Mouse (Mus musculus) brain, adult 2 months (tissue): ENCODE results near the gene Filip1l.

ENCODE experiments used
- DNase-seq: peaks from one replicate; pipeline ENCODE4 v3.0.0; 2011; ENCODE audit warnings: low read depth, low spot score

Filip1l gene

GRCm38 (mm10) chr16:57482911-57483310 is 130.0 kb downstream of the Filip1l start:
- no peak for DNase-seq

GRCm38 (mm10) chr16:57483503-57483902 is 130.6 kb downstream of the Filip1l start:
- no peak for DNase-seq

- no peak for DNase-seq
Measured at GRCm38 (mm10) chr16:57484043-57484795, 131.3 kb downstream of the Filip1l start.

- DNase-seq = peak; percentile 27
Measured at GRCm38 (mm10) chr16:57485265-57485664, 132.4 kb downstream of the Filip1l start.

DNA sequence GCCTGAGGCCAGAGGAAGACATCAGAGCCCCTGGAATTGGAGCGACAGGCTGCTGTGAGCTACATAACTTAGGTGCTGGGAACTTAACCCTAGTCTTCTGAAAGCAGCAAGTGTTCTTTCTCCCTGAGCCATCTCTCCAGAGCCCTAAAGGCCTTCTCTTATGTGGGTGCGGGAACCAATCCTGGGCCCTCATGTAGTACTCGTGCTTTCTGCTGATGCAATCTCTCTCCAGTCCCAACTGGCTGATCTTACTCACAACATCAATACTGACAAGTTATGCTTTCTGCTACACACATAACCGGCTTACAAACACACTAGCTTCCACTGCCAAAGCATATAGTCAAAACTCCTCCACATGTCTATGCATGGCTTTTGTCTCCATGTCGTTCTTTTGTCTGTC is 133.4 kb downstream of the Filip1l start:
- DNase-seq = no peak

DNA sequence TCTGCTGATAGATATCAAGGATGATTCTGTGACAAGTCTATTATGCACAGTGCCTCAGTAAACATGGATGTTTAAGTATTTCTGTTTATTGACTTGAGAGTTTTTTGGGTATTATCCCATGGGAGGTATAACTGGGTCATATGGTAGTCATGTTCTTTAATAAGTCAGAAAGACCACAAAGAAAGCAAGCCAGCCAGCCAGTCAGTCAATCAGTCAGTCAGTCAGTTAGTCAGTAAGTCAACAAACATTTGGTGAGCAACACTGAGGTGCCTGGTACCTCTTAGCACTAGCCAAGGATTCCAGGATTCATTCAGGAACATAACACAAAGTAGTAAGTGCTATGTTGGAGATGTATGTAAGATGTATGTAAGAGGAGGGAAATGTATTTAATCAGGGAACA is 135.8 kb downstream of the Filip1l start:
- DNase-seq = no peak

- DNase-seq = peak; percentile 55
Measured at GRCm38 (mm10) chr16:57490691-57491090, 137.8 kb downstream of the Filip1l start.

DNA sequence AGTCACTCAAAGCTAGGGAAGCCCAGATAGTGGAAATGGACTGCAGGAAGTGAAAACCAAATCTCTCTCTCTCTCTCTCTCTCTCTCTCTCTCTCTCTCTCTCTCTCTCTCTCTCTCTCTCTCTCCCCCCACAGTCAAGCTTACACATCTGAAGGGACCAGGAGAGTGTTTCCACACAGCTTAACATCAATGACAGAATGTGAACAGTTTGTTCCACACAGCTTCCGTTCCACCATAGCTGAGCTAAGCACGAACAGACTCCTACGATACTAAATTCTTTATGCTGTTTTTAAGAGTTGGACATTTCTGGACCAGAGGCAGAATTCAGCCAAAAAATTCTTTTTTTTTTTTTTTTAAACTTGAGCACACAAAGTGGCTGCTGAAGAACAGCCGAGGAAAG is 139.0 kb downstream of the Filip1l start:
- DNase-seq = peak; percentile 40

GRCm38 (mm10) chr16:57495476-57496203 is 142.7 kb downstream of the Filip1l start:
- DNase-seq = no peak

DNA sequence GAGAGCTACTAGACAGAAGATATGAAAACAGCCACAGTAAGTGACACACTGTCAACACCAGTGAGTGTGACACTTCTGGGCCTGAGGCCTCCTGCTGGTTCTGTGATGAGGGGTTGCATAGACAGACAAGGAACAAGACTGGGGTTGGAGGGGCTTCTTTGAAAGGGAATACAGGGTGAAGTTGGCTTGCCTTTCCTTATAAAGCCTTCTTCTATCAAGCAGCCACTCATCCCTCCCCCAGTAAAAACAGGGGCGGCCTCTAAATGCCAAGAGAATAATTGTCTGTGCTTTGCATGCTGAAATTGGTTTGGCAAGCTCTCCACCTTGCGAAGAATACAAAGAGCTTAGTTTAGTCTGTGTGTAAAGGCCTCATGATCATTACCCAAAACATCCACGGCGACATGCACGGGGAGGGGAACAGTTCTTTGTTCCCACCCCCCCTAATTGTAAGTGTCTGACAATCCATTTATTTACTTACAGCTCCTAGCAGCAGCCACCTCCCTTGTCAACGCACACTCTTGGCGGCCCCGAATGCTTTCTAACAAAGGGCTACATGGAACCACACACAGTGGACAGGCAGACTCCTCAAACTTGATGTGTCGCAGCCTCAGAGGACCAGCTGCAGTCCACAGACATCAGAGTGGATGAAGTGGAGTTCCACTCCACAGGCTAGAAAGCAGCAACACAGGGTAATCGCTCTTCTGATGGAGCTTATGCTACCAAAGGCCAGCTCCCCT is 143.7 kb downstream of the Filip1l start:
- DNase-seq = peak; percentile 74

- peak; percentile 40 for DNase-seq
Measured at GRCm38 (mm10) chr16:57500851-57501250, 148.0 kb downstream of the Filip1l start.

- DNase-seq = no peak
Measured at GRCm38 (mm10) chr16:57502230-57502629, 149.3 kb downstream of the Filip1l start.

GRCm38 (mm10) chr16:57502761-57503160 is 149.9 kb downstream of the Filip1l start:
- no peak for DNase-seq

- DNase-seq = no peak
Measured at GRCm38 (mm10) chr16:57504728-57505127, 151.8 kb downstream of the Filip1l start.

GRCm38 (mm10) chr16:57506133-57506532 is 153.2 kb downstream of the Filip1l start:
- no peak for DNase-seq

DNA sequence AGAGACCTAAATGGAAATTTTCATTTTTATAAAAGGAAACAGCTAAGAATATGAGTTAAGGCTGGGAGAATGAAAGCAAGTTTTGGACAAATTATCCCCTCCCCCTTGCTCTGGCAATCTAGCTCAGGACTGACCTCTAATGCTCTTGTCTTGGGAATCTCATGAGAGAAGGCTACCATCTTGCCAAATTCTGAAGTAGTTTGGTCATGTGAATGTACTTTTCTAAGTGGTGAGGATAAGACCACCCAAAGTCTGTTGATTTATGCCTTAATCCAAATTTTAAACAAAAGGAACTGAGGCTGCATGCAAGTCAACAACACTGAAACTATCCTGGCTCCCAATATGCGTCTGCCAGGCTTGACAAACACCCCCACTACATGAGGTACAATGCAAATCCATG is 155.5 kb downstream of the Filip1l start:
- DNase-seq = no peak

- DNase-seq = no peak
Measured at GRCm38 (mm10) chr16:57509099-57509498, 156.2 kb downstream of the Filip1l start.

- no peak for DNase-seq
Measured at GRCm38 (mm10) chr16:57513562-57513961, 160.7 kb downstream of the Filip1l start.

DNA sequence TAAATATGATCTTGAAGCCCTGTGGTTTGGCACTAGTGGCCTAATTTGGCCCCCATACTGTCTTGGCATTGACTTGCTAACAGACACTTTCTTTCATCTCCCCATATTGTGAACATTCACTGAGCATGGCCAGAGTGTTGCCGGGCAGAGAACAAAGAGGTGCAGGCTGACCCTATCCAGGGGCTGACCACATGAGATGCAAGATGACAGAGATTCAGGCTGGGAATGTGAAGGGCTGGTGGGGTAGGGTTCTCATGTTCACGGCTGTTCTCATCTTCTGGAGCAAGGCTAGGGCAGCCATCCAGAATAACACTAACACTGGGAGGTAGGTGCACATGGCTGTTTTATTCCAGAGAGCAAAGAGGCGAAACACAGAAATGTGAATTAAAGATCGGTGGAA is 161.5 kb downstream of the Filip1l start:
- no peak for DNase-seq

DNA sequence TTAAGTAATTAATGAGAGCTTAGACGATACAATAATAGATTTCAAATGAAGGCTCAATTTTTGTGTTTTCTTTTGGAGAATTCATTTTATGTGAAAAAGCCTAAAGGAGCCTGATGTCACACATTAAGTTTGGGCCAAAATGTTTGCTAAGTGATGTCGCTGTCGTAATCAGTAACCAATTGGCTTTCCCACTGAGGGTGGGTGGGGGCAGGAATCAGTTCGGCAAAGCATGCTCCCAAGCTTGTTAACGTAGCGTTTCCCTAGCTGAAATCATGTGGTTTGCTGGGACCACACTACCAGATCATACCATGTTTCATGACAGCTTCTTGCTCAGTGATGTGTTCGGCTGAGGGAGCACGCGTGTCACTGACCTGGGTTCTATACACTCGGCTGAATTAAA is 162.7 kb downstream of the Filip1l start:
- no peak for DNase-seq

DNA sequence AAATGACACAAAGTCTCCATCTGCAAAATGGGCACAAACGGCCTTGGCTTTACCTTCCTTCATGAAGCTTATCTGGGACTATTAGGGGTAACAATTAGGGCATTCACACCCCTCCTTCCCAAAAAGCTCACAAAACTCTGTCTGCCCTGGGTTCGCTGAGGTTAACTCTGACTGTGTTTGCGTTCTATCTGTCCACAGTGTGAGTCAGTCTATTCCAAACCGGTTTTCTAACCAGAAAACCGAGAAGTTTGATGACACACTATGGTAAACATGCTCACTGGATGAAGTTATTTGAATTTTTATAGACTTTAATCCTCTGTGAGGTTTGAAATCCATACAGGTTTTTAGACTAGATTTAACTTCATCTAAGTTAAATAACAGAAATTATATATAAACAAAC is 172.2 kb downstream of the Filip1l start:
- DNase-seq = no peak

DNA sequence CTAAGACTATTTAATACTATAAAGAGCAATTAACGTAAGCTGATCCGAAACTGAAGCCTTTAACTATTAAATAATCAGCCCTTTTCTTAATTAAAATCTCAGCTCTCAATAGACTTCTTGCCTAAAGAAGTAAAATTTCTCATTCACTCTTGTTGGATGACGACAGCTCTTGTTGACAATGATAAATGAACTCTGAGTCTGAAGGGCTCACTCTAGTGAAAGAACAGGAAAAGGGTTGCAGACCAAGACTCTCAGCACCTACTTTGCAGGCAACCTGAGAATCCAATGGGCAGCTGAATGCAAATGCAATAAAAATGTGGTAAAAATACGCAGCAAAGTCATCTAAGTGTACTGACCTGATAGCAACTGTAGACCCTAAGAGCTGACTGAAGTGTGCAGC is 172.6 kb downstream of the Filip1l start:
- DNase-seq = no peak
